Comparison of ENCODE assay signal across 1 mouse cellular context in the genomic region with DNA sequence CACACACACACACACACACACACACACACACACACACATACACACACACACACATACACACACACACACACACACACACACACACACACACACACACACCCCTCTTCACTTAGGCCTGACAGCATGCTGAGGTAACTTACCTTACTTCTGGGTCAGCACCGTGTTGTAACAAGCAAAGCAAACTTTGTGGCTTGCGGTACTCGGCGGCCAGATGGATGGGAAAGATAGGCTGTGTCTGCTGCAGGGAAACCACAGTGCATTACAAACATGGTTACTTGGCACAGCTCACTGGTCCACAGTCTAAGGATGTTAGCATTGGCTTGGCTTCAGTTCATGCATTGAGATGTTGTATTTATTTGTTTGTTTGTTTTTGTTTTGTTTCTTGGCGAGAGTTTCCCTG.
TF ChIP-seq lines count a peak whose summit lies in the region.

No protein-coding gene starts in this region.

TF ChIP-seq in MEL, 35 proteins besides CTCF, POLR2A, EP300 and RAD21:
- no peak for TF ChIP-seq MAX (IDR thresholded peaks at IDR 0.05; ENCODE audit: low read length)
- TF ChIP-seq HCFC1 (IDR thresholded peaks at IDR 0.05; ENCODE audit: low read depth, low read length): 0 out of 2 replicates have a peak, but pooled peaks have one; percentile 29
- no peak for TF ChIP-seq TBP (IDR thresholded peaks at IDR 0.05; ENCODE audit: low read depth, low read length)
- peak; percentile 92 for TF ChIP-seq TAL1 (IDR thresholded peaks at IDR 0.05; ENCODE audit: low read length)
- no peak for TF ChIP-seq MEF2A (IDR thresholded peaks at IDR 0.05; ENCODE audit: extremely low read depth, insufficient replicate concordance, low read depth, low read length, poor library complexity, severe bottlenecking)
- no peak for TF ChIP-seq SMC3 (IDR thresholded peaks at IDR 0.05; ENCODE audit: low read depth, low read length)
- TF ChIP-seq RCOR1 (IDR thresholded peaks at IDR 0.05; ENCODE audit: low read depth, low read length): peak; percentile 90
- TF ChIP-seq GABPA (IDR thresholded peaks at IDR 0.05; ENCODE audit: low read depth, low read length): no peak
- TF ChIP-seq KAT2A (conservative IDR thresholded peaks at IDR 0.05; ENCODE audit: low read depth, low read length): no peak
- TF ChIP-seq SIN3A (IDR thresholded peaks at IDR 0.05; ENCODE audit: low read length): peak; percentile 38
- TF ChIP-seq NRF1 (IDR thresholded peaks at IDR 0.05; ENCODE audit: insufficient read depth, low read depth, low read length, poor library complexity, severe bottlenecking): no peak
- peak; percentile 53; the same call in 1 of the 2 replicates for TF ChIP-seq BHLHE40 (IDR thresholded peaks at IDR 0.05; ENCODE audit: borderline replicate concordance, low read depth, low read length)
- no peak for TF ChIP-seq CHD2 (IDR thresholded peaks at IDR 0.05; ENCODE audit: low read length)
- no peak for TF ChIP-seq MAZ (IDR thresholded peaks at IDR 0.05; ENCODE audit: low read depth, low read length)
- peak; percentile 91 for TF ChIP-seq TCF12 (IDR thresholded peaks at IDR 0.05; ENCODE audit: low read depth, low read length)
- TF ChIP-seq ZKSCAN1 (IDR thresholded peaks at IDR 0.05; ENCODE audit: low read depth, low read length): no peak
- TF ChIP-seq E2F4 (IDR thresholded peaks at IDR 0.05; ENCODE audit: borderline replicate concordance, low read depth, low read length): no peak
- no peak for TF ChIP-seq MAFK (IDR thresholded peaks at IDR 0.05; ENCODE audit: borderline replicate concordance, low read depth, low read length)
- TF ChIP-seq ZC3H11A (IDR thresholded peaks at IDR 0.05; ENCODE audit: low read depth, low read length): no peak
- TF ChIP-seq MYB (IDR thresholded peaks at IDR 0.05; ENCODE audit: low read depth, low read length): no peak
- TF ChIP-seq MXI1 (IDR thresholded peaks at IDR 0.05; ENCODE audit: low read depth, low read length): peak; percentile 51; the same call in 1 of the 2 replicates
- TF ChIP-seq POLR2AphosphoS5 (IDR thresholded peaks at IDR 0.05; ENCODE audit: borderline replicate concordance, low read depth, low read length): no peak; the same call in 1 of the 2 replicates
- TF ChIP-seq ETS1 (IDR thresholded peaks at IDR 0.05; ENCODE audit: low read depth, low read length): peak; percentile 79
- no peak for TF ChIP-seq MYC (IDR thresholded peaks at IDR 0.05; ENCODE audit: low read depth, low read length)
- TF ChIP-seq JUND (IDR thresholded peaks at IDR 0.05; ENCODE audit: low read depth, low read length): no peak
- TF ChIP-seq GATA1 (IDR thresholded peaks at IDR 0.05; ENCODE audit: low read depth, low read length): peak; percentile 87
